Mouse (Mus musculus): ENCODE data around the gene Zbtb1. TPM values are rescaled to one million over a fixed set of nuclear protein-coding genes. Genes with fewer than 3 reads are reported as not detected.
A peak's percentile ranks its signal among the peaks of the same experiment; 100 is the strongest.

Gene Zbtb1
- total RNA-seq, 1 experiment from 2014 or later, result 8.1 TPM

DNA sequence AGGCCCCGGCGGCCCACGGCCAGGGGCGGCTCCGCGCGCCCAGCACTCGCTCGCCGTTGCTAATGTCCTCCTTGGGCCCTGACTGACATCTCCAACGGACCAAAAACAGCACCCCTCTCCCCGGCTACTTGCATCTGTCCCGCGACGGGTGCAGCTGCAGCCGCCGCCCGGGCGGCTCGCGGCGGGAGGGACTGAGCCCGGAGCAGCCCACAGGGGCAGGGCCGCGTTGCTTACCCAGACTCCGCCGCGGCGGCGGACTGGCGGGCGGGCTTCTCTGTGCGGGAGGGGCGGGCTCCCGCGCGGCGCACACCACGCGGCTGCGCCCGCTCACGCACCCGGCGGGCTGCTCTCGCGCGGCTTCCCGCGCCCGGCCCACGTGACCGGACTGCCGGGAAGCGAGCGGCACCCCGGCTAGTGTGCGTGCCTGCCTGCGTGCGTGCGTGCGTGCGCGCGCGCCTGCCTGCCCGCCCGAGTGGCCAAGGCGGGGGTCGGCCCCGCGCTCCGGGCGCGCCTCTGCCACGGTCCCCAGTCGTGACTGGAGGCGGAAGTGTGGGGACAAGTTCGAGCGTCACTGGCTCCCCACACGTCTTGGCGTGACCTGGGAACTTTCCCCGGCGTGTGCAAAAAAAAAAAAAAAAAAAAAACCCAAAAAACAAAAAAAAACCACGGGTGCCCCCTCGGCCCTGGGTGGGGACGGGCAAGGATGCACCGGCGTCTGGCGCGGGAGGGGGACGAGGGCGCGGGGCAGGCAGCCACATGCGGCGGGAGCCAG is 674 bp upstream of the Zbtb1 start, which contains the start of gene Zbtb25:
Zbtb25 (minus strand) TSS at position 397 of the 772 bp plus-strand sequence.
- DNase-seq, result peak; percentile 84

DNA sequence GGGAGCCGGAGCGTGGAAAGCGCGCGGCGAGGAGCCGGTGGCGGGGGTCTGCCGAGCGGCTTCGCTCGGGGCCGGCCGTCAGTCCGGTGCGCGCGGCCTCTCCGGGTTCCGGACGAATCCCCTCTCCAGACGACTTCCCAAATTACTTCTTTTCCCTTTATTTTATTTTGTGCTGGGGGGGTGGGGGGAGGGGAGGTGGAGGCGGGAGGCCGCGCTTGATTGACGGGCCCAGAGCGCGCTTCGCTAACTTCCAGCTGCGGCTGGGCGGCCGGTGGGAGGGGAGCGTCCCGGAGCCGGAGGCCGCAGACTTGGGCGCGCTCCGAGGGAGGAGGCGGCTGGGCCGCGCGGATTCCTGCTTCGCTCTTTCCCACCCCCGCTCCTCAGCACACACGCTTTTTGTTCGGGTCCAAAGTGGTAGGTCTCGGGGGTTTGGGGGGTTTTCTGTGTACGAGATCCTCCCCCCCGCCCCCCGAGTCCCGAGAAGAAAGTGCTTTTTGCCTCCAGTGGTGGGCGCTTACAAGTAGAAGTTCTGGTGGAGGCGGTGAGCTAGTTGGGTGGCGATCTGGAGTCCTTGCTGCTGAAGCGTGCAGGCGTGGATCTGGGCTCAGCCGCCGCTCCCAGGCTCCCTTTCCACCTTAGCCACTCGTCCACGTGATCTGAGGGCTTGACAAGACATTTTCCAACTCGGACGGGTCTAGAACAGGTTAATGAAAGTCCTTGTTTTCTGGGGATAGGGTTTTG is 935 bp downstream of the Zbtb1 start:
- DNase-seq, result peak; percentile 86

DNA sequence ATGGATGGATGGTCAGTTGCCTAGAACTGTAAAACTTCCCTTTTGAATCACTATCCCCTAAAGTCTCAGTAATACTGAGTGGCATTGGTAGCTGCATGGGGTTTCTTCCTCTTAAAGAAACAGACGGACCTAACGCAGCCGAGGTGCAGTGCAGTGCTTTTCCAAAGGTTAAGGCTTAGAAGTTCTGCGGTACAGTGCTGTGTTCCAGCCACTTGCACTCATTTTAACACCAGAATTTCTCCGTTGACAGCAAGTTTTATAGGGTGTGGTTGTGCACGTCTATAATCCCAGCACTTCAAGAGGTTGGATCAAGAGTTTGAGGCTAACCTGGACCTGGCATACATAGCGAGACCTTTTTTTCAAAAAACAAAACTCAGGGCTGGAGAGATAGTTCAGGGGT is 2.0 kb downstream of the Zbtb1 start:
- DNase-seq, result no peak

DNA sequence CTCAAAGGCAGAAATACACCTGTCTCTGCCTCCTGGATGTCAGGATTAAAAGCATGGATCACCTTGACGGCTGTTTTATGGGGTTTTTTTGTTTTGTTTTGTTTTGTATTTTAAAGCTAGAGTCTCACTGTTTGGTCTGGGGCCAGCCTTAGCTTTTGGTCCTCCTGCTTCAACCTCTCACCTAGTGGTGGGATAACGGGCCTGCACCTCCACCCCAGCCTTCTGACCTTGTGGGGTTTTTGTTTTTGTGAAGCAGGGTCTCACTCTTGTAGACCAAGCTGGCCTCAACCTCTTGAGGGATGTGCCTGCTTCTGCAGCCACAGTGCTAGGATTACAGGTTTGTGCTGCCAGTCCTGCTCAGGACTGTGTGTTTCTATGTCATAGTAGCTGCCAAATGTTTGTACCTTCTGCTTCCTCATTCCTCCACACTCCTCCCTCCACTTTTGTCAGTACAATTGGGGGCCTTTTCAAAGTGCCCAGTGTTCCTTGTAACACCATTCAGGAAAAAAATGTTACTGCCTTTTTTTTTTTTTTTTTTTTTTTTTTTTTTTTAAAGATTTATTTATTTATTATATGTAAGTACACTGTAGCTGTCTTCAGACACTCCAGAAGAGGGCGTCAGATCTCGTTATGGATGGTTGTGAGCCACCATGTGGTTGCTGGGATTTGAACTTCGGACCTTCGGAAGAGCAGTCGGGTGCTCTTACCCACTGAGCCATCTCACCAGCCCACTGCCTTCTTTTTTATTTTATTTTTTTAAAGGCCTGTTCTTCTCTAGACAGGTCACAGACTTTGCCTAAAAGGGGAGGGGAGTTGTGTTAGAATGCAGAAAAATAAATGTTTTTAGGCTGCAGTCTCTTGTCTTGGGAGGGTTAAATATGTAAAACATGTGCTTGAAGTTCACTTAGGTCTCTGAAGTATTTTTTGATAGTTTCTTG is 3.1 kb downstream of the Zbtb1 start:
- no peak for DNase-seq

DNA sequence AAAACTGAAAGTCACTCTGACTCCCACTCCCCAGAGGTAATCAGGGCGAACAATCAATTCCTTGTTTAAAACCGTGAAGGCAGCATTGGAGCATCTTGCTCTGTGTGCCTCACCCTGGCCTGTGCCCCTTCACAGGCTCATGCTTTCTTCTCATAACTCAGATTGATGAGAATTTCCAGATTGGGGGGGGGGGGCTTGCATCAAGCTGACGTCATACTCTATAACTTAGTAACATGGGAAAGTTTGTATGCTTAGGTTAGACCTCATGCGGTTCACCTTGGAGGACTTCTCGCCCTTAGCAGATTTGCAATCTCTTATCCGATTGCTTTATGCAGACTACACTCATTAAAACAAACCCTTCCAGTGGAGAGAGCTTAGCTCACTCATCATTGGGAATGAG is 3.9 kb downstream of the Zbtb1 start:
- no peak for DNase-seq

DNA sequence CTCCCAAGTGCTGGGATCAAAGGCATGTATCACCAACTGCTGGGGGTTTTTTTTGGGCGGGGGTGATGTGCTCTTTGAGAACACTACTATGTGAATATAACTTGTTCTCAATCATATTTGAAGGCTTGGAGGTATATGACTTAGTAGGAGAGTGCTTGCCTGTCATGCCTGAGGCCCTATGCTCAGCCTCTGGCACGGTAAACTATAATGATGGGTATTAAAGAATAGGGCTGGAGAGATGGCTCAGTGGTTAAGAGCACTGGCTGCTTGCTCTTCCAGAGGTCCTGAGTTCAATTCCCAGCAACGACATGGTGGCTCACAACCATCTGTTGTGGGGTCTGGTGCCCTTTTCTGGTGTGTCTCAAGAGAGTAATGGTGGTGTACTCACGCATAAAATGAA is 4.8 kb downstream of the Zbtb1 start:
- no peak for DNase-seq

DNA sequence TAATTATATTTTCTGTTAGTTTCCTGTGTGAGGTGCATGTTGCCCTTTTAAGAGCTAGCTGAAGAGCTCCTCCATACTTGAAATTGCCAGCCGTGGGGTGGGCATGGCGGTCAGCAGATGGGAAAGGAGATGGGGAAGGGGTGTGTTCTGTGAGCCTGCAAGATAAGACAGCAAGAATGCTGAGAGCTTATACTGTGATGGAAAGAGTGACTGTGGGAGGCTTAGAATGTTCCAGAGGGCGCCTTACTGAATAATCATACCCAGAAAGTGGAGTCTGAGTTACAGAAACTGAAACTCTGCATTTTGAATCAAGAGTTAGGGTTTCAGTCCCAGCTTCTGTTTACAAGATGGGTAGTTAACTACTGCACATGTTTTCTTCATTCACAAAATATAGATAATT is 5.4 kb downstream of the Zbtb1 start:
- DNase-seq, result no peak

DNA sequence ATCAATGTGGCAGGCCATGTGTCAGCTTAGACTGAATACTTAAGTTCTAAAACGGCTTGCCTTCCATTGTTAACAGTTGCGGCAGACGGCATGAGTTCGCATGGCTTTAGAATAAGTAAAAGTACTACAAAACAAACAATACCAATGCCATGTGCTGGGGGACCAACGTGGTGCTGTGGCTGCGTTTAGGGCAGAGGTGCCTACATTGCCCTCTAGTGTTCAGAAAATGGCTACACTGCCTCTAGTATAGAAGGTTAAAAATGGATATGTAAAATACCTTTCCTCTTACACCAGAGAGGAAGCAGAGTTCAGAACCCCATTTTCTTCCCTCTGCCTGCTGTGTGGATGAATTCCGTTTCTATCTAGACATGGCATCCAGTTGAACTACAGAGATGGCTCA is 6.6 kb downstream of the Zbtb1 start:
- DNase-seq, result no peak

DNA sequence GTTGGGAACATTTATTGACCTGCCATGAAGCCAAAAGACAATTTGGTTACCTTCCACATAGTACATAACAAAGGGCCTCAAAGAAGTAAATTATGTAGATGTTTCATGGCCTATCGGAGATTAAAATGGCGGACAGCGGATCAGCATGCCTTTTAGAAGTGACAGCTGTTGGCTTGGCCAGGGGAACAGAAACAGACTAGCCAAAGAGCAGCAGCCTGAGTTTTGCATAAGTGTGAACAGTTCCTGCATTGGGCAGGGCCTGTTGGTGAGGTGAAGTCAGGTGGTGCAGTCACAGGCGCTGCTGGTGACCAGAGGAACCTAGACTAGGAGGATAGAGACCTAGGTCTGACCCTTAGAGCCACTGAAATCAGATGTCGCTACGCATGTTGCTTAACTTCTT is 7.0 kb downstream of the Zbtb1 start:
- no peak for DNase-seq

DNA sequence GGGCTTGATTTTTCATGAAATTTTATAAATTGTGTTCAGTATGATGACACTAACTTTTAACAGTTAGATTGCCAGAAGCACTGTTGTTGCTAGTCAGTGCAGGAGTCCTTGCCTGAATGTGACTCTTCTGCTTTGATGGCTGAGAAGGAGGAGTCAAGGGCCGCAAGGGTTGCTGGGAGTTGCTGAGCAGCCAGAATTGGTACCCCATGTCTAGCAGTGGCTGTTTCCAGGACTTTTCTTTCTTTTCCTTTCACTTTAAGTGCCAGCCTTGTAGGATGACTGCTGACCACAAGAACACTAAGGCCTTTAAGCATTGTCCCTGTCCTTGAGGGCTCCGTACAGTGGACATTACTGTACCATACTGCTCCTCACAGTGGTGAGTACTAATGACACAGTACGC is 7.7 kb downstream of the Zbtb1 start:
- DNase-seq, result peak; percentile 30

DNA sequence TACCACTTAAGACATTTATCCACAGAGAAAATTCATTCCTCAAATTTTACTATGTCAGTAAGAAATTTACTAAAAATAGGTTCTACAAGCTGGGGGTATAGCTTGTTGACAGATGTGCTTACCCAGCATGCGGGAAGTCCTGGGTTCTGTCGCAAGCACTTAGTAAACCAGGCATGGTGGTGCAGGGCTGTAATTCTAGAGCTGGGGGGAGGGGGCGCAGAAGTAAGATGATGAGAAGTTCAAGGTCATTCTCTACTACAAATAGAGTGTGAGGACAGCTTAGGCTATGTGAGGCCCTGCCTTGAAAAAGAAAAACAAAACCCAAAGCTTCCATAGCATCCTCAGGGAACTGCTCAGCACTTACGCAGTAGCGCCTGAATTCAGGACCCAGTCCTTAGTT is 8.5 kb downstream of the Zbtb1 start:
- DNase-seq, result no peak

DNA sequence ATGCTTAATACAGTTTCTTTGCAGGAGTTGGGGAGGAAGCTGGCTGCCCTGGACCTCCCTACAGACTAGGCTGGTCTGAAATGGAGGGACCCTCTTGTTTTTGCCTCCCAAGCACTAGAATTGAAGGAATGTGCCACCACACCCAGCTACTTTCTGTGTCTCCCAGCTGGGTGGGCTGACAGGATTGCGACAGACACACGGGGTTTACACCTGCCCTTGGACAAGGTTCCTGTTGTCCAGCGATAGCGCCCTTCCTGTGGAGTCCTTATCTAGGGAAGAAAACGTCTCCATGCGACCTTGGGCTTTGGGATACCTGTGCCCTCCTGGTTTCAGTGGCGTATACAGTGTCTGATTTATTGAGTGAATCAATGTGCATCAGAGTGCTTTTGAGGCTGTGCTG is 10.1 kb downstream of the Zbtb1 start:
- DNase-seq, result no peak

DNA sequence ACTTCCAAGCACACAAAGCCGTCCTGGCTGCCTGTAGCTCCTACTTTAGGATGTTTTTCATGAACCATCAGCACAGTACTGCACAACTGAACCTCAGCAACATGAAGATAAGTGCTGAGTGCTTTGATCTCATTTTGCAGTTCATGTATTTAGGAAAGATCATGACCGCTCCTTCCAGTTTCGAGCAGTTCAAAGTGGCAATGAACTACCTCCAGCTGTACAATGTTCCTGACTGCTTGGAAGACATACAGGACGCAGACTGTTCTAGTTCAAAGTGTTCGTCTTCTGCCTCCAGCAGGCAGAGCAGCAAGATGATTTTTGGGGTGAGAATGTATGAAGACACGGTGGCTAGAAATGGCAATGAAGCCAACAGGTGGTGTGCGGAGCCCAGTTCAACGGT is 15.3 kb downstream of the Zbtb1 start:
- DNase-seq, result no peak

DNA sequence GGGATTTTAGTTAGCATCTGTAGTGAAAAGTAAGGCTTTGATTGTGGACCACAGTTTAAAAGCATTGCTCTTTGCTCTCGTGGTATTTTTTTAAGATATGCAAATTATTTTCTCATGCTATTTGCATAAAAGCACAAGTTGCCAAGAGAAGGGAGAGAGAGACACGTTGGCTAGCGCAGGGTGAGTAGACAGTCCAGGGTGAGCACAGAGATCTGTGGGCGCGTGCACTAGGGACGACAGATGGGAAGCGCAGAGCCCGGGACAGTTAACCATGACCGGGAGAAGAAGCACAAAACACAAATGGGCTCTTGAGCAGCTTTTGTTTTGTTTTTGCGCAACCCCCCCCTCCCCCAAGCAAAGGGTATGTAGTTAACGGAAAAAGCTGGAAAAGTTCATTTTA is 18.7 kb downstream of the Zbtb1 start:
- no peak for DNase-seq

DNA sequence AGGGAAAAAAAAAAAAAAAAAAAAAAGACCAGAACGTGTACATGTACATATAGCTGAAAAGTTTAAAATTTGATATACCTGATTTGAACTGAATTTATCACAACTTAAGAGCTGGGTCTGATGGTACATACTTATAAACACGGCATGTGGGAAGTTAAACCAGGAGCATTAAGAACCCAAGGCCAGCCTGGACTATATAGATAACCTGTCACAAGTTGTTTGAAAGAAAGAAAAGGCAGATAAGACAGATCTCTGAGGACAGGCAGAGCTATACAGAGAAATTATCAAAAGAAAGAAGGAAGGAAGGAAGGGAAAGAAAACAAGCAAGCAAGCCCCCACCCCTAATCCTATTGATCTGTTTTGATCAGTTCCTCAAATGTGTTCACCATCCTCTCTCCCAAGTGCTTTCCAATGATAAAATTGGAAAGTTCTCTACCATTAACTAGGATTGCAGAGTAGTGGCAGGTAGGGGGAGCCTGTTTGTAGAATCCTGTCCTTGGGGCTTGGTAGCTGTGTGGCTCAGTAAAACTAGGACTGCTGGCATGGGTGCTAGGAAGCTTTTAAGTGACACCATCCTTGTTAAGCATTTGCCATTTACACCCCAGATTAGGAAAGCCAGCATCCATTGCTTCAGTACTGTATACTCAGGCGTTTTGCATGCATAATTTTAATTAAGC is 21.7 kb downstream of the Zbtb1 start:
- DNase-seq, result no peak

DNA sequence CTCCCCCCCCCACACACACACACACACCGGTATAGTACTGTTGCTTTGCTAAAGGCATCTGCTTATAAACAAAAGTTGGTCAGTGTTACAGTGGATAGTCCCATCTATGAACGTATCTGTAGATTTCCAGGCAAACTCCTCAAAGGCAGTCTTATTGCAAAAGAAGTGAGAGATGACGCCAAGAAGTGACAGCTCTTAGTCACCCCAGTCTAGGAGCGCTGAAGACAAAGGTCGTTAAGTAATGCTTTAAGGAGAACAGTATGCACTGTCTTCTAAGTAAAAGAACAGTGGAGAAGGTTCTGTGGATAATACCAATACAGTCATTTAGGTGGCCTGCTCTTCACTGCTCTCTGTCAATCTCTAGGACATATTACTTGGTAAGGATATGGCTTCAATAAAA is 22.9 kb downstream of the Zbtb1 start:
- no peak for DNase-seq

DNA sequence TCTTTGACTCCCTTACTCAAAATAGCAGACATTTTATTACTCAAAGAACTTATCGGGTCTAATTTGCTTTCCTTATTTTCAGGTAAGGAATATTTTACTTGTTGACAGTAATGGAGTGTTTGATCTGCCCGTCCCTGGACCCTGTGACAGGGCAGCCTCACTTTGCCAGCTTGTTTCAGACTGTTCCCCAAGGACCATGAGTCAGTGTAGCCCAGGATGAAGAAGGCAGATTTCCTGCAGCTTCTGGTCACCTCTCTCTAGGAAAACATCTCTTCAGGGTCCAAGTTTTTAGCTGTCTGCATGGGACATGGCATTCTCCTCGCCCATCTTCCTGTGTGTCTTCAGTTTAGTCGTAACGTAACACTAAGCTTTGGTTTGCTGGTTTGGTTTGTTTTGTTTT is 27.2 kb downstream of the Zbtb1 start:
- no peak for DNase-seq

DNA sequence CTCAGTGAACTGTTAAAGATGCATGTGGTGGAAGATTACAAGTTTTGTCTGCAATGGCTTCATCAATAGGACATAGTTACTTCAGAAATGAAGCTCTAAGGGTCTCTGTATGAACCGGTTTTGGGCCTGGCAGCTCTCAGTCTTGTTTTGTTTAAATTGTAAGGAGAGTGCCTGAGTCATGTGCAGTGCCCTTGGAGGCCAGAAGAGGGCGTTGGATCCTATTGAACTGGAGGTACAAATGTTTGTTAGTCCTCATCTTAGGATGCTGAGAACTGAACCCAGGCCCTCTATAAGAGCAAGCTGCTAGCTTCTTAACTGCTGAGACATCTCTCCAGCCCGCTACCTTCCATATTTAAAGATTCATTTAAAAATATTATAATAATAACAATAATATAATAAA is 31.6 kb downstream of the Zbtb1 start:
- no peak for DNase-seq

DNA sequence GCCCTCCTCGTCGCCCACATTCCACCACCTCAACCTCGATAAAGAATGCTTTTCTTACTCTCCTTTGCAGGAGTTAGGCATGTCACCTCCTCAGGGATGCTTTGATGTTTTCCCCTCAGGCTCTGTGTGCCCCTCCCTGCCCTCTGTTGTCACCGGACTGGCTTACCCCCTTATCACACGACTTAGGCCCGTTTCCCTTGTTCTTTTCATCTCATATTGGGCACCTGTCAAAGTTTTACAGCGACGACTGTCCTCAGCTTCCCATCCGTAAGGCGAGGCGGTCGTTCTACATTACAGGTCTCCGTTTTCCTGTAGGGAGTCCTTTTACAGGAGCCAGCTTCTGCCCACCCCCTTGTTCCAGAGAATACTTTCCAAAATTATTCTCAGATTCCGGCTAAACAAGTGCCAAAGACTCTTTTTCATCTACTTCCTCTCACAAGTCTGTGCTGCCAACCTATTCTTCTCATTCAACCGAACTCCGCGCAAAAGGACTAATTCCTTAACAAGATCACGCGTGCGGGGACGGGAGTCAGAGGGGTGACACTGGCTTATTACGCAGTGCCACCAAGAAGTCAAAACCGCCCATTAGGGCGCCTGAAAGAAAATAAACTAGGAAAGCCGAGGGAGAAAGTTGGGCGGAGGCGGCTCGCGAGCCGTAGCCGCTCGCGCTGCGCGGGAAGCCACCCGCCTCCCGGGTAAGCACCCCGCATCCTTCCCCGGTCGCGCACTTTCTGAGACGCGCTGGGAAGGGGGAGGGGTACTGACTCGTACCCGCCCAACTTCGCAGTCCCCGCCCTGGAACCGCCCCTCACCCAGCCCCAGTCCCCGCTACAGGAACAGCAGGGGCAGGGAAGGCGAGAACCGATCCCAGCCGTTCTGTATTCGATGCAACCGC is 33.2 kb downstream of the Zbtb1 start:
- peak; percentile 91 for DNase-seq

DNA sequence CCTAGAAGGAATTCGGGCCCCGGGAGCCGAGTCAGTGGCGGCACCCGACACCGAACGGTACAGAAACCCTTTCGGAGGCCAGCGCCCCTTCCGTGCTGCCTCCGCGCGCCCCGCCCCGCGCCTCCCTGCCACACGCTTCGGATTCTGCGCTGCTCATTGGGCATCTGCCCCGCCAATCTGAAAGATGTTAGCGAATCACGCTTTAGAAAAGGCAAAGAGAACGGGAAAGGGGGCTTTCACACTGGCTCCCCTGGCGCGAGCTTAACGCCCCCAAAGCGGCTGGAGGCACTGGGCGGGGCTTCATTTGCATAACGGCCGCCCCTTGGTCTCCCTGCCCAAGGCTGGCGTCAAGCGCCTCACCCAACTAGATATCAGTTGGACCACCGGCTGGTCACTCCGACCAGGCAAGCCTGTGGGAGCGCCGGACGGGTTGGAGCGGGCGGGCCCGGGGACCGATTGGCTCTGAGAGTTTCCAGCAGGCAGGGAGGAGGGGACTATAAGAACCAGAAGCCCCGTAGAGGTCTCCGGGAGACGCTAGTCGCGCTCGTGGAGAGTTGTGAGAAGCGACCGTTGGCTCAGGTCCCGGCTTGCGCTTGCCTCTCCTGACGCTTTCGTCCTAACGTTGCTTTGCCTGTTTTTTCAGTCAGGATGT is 33.9 kb downstream of the Zbtb1 start, which contains the start of gene Hspa2:
Hspa2 (plus strand) TSS at position 291 of the 652 bp plus-strand sequence.
- peak; percentile 99 for DNase-seq

DNA sequence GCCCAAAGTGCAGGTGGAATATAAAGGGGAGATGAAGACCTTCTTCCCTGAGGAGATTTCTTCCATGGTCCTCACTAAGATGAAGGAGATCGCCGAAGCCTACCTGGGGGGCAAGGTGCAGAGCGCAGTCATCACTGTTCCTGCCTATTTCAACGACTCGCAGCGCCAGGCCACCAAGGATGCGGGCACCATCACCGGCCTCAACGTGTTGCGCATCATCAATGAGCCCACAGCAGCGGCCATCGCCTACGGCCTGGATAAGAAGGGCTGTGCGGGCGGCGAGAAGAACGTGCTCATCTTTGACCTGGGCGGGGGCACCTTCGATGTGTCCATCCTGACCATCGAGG is 34.7 kb downstream of the Zbtb1 start:
- DNase-seq, result no peak

All from adrenal gland, postnatal 25 days (tissue).